Mouse (Mus musculus): ENCODE measurements at regions not wholly inside any gene's neighbourhood (a gene's known extent, or its start where the extent isn't known, plus 50 kb on each side); places are given as distances from the start of the nearest gene placed in this dataset.
A peak's percentile ranks its signal among the peaks of the same experiment; 100 is the strongest.

- DNase-seq (ENCODE audit: low spot score in 2 of 2) = no peak
Measured at GRCm38 (mm10) chr3:115599281-115599680, 115.6 kb downstream of the S1pr1 start.

GRCm38 (mm10) chr3:115596523-115596922, 118.3 kb downstream of the S1pr1 start:
- peak; percentile 62 to 74 for DNase-seq (ENCODE audit: low spot score in 2 of 2)

GRCm38 (mm10) chr3:115590716-115591115, 124.2 kb downstream of the S1pr1 start:
- no peak for DNase-seq (ENCODE audit: low spot score in 2 of 2)

GRCm38 (mm10) chr3:115588585-115588984, 126.3 kb downstream of the S1pr1 start:
- no peak for DNase-seq (ENCODE audit: low spot score in 2 of 2)

DNA sequence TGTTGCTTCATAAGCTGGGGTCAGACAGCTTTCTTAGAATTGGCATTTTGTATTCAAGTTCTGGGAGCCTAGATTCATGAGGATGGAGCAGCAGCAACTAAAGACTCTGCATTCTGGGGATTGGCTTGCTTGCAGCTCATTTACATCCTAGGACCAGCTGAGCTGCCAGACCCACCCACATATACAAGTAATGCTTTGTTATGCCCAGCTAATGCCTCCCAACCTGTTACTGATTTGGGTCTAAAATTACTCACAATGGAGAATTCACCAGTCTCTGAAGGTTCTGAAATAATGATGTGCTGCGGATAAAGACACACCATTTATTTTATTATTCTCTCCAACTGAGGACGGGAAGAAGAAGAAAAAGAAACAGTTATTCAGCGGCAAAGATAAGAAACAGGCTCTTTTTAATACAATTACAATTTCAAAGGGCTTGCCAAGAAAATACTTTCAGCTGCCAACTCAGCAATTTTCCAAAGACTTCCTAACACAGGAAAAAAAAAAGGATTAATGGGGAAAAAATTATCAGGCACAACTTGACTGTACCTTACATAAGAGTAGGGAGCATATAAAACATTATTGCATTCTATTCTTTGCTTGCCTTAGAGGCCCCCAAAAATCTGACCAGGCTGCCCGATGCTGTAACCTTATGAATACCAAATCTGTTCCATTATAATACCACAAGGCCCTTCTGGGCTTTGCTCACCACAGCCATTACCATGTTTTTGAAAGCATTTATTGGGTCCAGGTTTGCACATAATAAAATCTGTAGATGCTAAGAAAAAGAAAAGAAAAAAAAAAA, 134.5 kb downstream of the S1pr1 start:
- peak in 1 of 2 experiments; percentile 8 for DNase-seq (ENCODE audit: low spot score in 2 of 2)

- no peak for DNase-seq (ENCODE audit: low spot score in 2 of 2)
Measured at GRCm38 (mm10) chr3:115575371-115575770, 139.5 kb downstream of the S1pr1 start.

GRCm38 (mm10) chr3:115562735-115563134, 152.1 kb downstream of the S1pr1 start:
- DNase-seq (ENCODE audit: low spot score in 2 of 2) = no peak

- no peak for DNase-seq (ENCODE audit: low spot score in 2 of 2)
Measured at GRCm38 (mm10) chr3:115554809-115555708, 159.8 kb downstream of the S1pr1 start.

DNA sequence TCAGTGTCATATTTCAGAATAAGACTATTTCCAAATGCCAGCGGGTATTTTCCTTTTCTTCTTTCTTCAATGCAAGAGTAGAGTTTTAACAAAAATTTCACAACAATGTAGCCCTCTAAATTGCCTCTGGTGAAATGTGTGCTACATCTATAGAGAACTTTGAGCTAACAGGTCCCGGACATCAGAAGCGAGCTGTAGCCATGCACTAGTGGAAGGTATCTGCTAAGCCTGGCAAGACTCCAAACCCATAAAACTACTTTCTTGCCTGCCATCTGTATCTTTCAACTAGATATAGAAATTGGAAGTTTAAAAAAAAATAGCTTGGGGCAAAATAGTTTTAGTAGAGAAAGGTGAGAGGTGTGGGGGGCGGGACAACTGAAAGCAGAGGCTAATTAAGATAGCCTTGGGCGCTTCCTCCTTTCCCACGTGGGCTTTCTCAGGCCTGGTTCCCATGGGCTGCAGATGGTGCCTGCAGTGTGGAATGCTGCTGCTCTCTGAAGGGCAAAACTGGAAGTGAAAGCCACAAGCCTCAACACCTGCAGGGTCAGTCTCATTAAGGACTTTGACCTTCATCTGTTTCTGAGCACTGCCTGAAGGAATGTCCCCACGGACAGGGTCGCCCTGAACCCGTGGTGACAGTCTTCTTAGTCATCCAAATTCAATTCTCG, 160.9 kb downstream of the S1pr1 start:
- peak in 1 of 2 experiments; percentile 6 for DNase-seq (ENCODE audit: low spot score in 2 of 2)

DNA sequence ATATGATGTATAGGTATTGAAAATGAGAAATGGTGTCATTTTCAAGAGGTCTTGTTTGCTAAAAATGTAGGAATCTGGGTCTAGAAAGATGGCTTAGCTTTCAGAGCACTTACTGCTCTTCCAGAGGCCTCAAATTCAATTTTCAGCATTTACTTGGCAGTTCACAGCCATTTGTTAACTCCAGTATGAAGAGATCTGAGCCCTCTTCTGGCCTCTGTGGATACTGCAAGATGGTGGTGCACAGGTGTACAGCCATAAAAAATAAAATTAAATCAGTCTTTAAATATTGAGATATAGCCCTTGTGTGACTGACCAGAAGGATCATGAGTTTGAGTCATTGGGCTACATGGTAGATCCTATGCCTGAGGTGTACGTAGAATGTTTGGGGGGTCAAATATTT, 173.1 kb downstream of the S1pr1 start:
- DNase-seq (ENCODE audit: low spot score in 2 of 2) = peak; percentile 50 to 61

GRCm38 (mm10) chr3:115538355-115538754, 176.5 kb downstream of the S1pr1 start:
- DNase-seq (ENCODE audit: low spot score in 2 of 2) = no peak

DNA sequence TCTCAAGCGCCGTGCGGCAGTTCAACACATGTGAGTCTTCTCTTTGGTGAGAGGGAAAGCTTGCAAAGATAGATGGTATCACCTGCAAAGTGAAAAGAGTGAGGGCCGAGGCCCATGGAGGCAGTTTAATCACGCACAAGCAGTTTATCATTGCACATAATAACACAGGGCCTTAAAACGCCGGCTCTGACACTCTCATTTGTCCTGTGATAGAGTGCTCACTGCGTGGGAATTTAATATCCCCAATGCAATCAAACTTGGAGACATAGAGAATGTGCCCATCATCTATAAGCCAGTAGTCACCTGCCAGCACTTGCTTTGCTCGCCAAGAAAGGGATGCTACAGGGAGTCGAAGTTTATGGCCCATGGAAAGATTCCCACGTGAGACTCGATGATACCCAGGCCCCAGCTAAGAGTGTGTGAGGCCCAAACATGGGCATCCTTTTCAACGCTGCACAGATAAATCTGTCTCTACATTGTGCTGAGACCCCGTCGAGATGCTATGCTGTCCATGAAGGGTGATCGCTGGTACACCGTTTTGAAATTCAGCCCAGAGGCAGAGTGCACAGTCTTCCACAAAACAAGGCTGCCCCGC, 182.6 kb downstream of the S1pr1 start:
- DNase-seq (ENCODE audit: low spot score in 2 of 2) = no peak

DNA sequence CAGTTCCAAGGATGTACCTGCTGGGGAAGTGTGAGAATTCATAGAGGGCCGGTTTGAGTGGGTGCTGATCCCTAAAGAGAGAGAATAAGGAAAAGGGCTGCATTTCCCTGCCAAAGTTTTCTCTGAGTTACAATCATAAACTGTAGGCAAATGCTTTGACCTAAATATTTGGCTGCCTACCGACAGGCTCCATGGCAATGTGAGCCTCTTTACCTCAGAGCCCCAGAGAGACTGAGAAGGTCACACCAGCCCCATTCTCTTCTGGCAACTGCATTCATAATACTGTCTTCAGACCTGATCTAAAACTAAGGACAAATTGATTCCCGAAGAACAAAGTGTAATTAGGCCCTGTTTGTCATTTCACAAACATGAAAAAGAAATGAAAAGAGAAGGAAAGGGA, 184.4 kb downstream of the S1pr1 start:
- no peak for DNase-seq (ENCODE audit: low spot score in 2 of 2)

GRCm38 (mm10) chr3:115529918-115530317, 185.0 kb downstream of the S1pr1 start:
- DNase-seq (ENCODE audit: low spot score in 2 of 2) = peak; percentile 20 to 34

DNA sequence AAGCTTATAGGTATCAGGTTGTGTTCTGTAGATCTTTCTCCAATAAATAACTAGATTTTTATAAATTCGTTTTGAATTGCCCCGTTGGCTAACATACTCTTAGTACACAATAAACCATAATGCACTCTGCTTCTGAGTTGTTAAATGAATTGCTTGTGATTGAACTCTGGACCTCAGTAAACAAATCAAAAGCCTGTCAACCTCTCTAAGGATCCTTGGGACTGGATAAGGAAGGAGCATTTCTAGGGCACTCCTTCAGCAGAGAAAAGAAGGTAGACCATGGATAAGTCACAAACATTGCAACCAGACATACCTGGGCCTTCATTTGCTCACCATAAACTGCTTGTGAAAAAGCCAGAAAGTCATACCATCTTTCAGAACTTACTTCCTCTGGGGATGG, 191.4 kb downstream of the S1pr1 start:
- no peak for DNase-seq (ENCODE audit: low spot score in 2 of 2)

GRCm38 (mm10) chr3:115515645-115516044, 199.2 kb downstream of the S1pr1 start:
- no peak for DNase-seq (ENCODE audit: low spot score in 2 of 2)

DNA sequence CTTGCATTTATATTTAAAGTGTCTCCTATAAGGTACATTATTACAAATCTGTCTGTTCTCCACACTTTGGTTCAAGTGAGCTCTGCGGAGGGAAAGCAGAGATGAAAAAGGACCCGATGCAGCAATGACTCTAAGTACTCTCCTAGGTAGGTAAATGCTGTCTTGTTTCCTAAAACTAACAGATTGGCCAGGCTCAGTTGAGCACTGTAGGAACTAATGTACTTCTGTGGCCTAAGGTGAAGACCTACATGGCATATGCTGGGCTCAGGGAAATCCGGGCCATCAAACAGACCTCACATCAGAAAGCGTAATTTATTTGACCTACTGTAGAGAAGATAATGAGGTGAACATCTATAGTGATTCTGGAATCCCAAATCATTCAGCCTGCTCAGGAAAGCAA, 205.2 kb downstream of the S1pr1 start:
- no peak for DNase-seq (ENCODE audit: low spot score in 2 of 2)

GRCm38 (mm10) chr3:115497420-115497819, 217.5 kb downstream of the S1pr1 start:
- DNase-seq (ENCODE audit: low spot score in 2 of 2) = no peak

DNA sequence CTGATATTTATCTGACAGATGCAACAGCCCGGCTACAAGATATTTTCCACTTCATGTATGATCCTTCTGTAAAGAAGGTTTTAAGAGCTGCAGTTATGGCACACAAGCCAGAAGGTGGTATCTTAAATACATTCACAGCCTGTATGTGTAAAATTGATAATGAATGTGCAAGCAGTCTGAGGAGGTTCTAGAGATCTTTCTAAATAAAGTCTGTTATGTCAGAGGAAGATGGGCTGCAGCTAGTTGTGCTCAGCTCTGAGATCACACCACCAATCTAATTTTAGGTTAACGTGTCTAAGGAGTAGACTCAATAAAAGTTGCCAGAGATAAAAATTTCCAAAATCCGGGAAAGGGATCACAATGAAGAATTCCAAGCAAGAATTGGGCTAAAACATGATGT, 218.8 kb downstream of the S1pr1 start:
- no peak for DNase-seq (ENCODE audit: low spot score in 2 of 2)

DNA sequence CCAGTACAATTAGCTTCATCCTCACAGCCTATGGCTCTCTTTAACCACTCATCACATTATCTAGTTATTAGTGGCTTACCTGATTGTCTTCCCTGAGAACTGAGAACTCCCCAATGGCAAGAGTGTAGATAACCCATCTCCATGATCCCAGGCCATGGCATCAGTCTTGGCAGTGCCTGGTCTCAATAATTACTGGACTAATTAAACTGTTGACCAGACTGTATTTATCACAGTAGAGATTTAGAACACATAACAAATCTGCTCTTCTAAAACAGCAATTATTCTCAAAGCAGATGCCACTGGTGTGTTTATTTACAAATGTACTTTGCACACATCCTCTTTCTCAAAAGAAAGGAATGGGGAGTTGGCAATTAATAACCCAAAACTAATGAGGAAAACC, 219.2 kb downstream of the S1pr1 start:
- DNase-seq (ENCODE audit: low spot score in 2 of 2) = no peak

- DNase-seq (ENCODE audit: low spot score in 2 of 2) = no peak
Measured at GRCm38 (mm10) chr3:115468980-115469379, 245.9 kb downstream of the S1pr1 start.

DNA sequence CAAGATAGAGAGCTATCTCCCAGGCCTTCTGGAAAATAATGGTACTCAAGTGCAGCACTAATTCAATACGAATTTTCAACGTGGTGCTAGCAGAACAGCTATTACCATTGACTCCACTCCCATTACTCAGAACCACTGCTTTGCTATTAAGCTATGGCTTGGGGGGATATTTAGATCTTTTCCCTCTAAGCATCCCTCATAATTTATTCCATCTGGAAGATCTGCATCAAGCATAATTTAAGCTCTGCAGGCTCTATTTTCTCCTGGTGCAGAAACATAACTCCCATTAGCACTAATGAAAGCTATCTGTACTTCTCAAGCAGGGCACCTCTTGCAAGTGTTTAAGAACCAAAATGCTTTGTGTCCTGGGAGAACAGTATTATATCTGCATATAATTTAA, 247.0 kb downstream of the S1pr1 start:
- no peak for DNase-seq (ENCODE audit: low spot score in 2 of 2)
